Mouse (Mus musculus): Measurements from ENCODE around the gene Psmb8. TPM values are rescaled to one million over a fixed set of nuclear protein-coding genes. Genes with fewer than 3 reads are reported as not detected.

Gene Psmb8
- total RNA-seq, 2 experiments from 2014 or later, result 2.5 to 2.6 TPM

- DNase-seq (ENCODE audit: low spot score in 2 of 2), result no peak
These were observed 8.5 kb upstream of the Psmb8 start for GRCm38 (mm10) chr17:34188986-34189385.

GRCm38 (mm10) chr17:34192852-34193251 lies 4.7 kb upstream of the Psmb8 start:
- no peak for DNase-seq (ENCODE audit: low spot score in 2 of 2)

- no peak for DNase-seq (ENCODE audit: low spot score in 2 of 2)
These were observed 4.1 kb upstream of the Psmb8 start for GRCm38 (mm10) chr17:34193468-34193867.

GRCm38 (mm10) chr17:34194723-34195122 lies 2.8 kb upstream of the Psmb8 start:
- no peak for DNase-seq (ENCODE audit: low spot score in 2 of 2)

GRCm38 (mm10) chr17:34196491-34196890 lies 1.0 kb upstream of the Psmb8 start:
- no peak for DNase-seq (ENCODE audit: low spot score in 2 of 2)

GRCm38 (mm10) chr17:34197904-34198520 lies 491 bp downstream of the Psmb8 start:
- DNase-seq (ENCODE audit: low spot score in 2 of 2), result peak in 1 of 2 experiments; percentile 27

- no peak for DNase-seq (ENCODE audit: low spot score in 2 of 2)
These were observed 996 bp downstream of the Psmb8 start for GRCm38 (mm10) chr17:34198521-34198912.

- DNase-seq (ENCODE audit: low spot score in 2 of 2), result no peak
These were observed 1.6 kb downstream of the Psmb8 start for GRCm38 (mm10) chr17:34199050-34199619.

GRCm38 (mm10) chr17:34200047-34200446 lies 2.5 kb downstream of the Psmb8 start:
- DNase-seq (ENCODE audit: low spot score in 2 of 2), result no peak

GRCm38 (mm10) chr17:34200772-34201505 lies 3.4 kb downstream of the Psmb8 start:
- DNase-seq (ENCODE audit: low spot score in 2 of 2), result no peak

GRCm38 (mm10) chr17:34201506-34202055 lies 4.1 kb downstream of the Psmb8 start:
- DNase-seq (ENCODE audit: low spot score in 2 of 2), result no peak

- DNase-seq (ENCODE audit: low spot score in 2 of 2), result no peak
These were observed 5.4 kb downstream of the Psmb8 start for GRCm38 (mm10) chr17:34202760-34203442.

GRCm38 (mm10) chr17:34203444-34203843 lies 5.9 kb downstream of the Psmb8 start, which contains the start of gene Tap2:
Gene Tap2, plus strand, starts transcription at chr17:34203527.
- DNase-seq (ENCODE audit: low spot score in 2 of 2), result no peak

- DNase-seq (ENCODE audit: low spot score in 2 of 2), result peak; percentile 84 to 86
These were observed 6.9 kb downstream of the Psmb8 start for GRCm38 (mm10) chr17:34204303-34205010.

- no peak for DNase-seq (ENCODE audit: low spot score in 2 of 2)
These were observed 7.7 kb downstream of the Psmb8 start for GRCm38 (mm10) chr17:34205021-34205745.

- no peak for DNase-seq (ENCODE audit: low spot score in 2 of 2)
These were observed 8.2 kb downstream of the Psmb8 start for GRCm38 (mm10) chr17:34205746-34206176.

GRCm38 (mm10) chr17:34206731-34207130 lies 9.2 kb downstream of the Psmb8 start:
- DNase-seq (ENCODE audit: low spot score in 2 of 2), result no peak

- DNase-seq (ENCODE audit: low spot score in 2 of 2), result no peak
These were observed 9.9 kb downstream of the Psmb8 start for GRCm38 (mm10) chr17:34207456-34207855.

- no peak for DNase-seq (ENCODE audit: low spot score in 2 of 2)
These were observed 10.3 kb downstream of the Psmb8 start for GRCm38 (mm10) chr17:34207866-34208265.

- no peak for DNase-seq (ENCODE audit: low spot score in 2 of 2)
These were observed 10.9 kb downstream of the Psmb8 start for GRCm38 (mm10) chr17:34208421-34208820.

Data from layer of hippocampus, postnatal 14 days (tissue).